Mouse (Mus musculus): ENCODE data around the gene Exoc4. TPM values are rescaled to one million over a fixed set of nuclear protein-coding genes. Genes with fewer than 3 reads are reported as not detected.

Exoc4 gene
- polyA plus RNA-seq, 1 experiment, result 8.5 TPM

DNA sequence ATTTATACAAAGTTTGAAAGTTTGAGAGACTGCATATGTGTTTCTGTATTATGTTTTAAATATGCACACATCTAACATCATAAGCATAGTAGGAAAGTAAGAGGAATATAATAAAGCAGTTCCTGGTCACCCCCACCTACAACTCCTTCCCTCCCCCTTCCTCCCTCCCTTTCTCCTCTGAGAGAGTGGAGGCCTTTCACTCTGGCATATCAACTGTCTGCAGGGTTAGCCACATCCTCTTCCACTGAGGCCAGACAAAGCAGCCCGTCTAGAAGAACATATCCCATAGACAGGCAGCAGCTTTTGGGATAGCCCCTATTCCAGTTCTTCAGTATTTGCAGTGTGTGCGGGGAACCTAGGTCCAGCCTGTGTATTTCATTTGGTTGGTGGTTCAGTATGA, 382.2 kb downstream of the Exoc4 start:
- DNase-seq (ENCODE audit: low read depth), result no peak

DNA sequence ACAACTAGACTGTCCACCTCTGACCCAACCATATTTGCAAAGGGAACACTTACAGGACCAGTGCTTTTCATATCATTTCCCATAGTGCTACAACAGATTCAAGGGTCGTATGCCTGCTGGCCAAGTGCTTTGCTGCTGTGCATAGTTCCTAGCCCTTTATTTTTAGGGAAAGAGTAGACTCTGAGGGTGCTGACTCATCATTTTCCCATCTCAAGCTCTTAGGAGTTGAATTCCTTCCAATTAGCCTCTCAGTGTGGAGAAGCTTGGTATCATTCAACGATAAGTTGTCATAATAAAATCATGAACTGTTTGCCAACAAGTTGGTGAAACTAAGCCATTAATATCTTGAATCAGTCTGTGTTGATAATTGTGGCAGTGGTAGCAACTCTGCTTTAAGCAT, 388.3 kb downstream of the Exoc4 start:
- no peak for DNase-seq (ENCODE audit: low read depth)

DNA sequence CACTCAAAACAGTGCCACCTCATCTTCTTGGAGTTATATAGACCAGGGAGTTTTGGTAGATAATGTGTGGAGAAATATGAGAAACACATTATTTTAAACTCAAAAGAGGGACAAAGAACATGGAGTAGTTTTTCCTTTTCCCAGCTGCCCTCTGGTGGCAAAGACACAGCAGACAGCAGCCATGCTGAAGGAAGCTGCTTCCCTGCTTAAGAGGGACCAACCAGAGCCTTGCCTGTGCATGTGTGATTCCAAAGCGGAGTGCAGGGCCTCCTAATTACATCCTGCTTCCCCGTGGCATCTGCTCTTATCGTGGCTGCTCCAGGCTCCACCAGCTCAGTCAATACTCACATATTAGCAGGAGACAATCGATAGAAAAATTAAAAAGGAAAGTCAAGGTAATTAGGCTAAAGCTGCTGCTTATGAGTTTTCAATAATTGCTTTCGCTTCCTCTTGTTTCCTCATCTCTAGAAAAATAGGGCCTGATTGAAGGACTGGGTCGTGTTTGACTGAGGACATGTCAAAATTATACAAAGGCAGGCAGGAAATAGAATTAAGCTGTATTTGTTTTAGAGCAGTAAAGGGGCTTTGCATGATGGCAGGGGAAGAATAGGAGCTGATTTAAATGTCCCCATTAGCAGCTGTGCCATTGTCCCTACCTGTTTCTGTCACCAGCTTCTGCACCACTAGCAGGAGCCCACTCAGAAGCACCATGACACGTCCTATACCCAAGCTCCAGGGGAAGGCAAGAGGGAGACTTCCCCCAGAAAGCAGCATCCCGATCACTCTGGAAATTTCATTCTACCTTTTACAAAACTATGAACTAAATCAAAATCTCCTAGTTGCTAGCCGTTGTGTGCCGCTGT, 433.1 kb downstream of the Exoc4 start:
- DNase-seq (ENCODE audit: low read depth), result no peak

DNA sequence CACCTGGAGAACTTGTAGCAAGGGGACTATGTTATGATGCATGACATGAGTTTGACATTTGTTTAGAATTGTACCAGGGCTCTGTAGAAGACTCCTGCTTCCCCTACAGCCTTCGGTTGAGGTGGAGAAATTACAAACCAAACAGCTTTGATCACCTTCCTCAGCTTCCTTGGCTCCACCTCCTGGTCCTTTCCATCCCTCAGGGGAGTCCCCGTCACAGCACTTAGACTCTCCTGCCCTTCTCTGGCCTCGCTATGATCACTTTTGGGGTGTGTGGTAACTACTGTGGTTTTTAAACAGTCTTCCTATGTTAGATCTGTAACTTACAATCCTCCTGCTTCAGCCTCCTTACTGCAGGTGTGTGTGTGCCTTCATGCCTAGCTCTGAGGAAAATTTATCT, 434.6 kb downstream of the Exoc4 start:
- no peak for DNase-seq (ENCODE audit: low read depth)

GRCm38 (mm10) chr6:33685321-33685720, 436.4 kb downstream of the Exoc4 start:
- no peak for DNase-seq (ENCODE audit: low read depth)

- no peak for DNase-seq (ENCODE audit: low read depth)
Measured at GRCm38 (mm10) chr6:33690601-33691000, 441.7 kb downstream of the Exoc4 start.

GRCm38 (mm10) chr6:33696976-33697375, 448.1 kb downstream of the Exoc4 start:
- no peak for DNase-seq (ENCODE audit: low read depth)

- DNase-seq (ENCODE audit: low read depth), result no peak
Measured at GRCm38 (mm10) chr6:33708907-33709306, 460.0 kb downstream of the Exoc4 start.

DNA sequence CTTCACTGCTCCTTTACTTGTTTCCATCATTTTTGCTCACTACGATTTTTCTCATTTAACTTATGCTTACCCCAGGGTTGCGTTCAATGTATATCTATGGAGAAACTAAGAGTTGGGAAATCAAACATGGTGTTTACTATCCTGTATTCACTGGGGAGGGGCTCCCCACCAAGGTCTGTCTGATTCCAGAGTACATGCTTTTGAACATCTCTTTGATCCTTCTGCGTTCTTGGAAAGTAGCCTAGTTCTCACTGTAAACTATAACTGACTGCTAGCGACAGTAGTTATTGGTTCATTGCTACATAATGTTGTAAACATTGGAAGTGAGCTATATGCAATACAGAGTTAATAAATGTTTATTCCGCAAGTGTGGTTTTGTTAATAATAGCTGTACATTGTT, 460.5 kb downstream of the Exoc4 start:
- no peak for DNase-seq (ENCODE audit: low read depth)

- no peak for DNase-seq (ENCODE audit: low read depth)
Measured at GRCm38 (mm10) chr6:33711742-33712141, 462.9 kb downstream of the Exoc4 start.

- DNase-seq (ENCODE audit: low read depth), result no peak
Measured at GRCm38 (mm10) chr6:33712540-33713118, 463.7 kb downstream of the Exoc4 start.

DNA sequence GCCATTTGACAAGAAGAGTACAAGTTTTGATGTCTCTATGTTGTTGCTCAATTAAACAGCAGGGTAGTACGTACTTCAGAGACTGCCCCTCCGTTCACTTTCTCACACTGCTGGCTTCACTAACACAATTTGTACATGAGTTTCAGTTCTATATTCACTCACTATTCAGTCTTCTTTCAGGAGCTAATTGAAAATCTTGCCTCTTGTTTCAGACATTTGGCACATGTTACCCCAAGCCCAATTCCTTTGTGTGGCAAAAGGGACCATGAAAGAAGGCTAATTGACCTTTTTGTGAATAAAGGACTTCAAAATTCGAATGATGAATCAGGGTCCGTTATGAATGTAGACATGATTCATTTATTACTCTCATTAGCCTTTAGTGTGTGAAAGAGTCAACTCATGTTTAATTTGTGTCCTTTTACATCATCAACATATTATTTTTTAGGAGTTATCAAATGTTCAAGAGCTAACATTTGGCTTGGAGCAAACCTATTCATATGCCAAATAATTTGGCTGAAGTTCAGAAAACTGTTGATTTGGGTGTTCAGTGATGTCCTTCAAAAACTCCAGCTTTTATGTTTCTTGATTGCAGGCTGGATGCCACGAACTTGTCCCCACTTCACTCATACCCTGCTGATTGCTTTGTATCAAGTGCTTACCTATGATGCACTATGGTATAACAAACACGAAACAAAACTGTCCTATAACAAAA, 467.5 kb downstream of the Exoc4 start:
- no peak for DNase-seq (ENCODE audit: low read depth)

DNA sequence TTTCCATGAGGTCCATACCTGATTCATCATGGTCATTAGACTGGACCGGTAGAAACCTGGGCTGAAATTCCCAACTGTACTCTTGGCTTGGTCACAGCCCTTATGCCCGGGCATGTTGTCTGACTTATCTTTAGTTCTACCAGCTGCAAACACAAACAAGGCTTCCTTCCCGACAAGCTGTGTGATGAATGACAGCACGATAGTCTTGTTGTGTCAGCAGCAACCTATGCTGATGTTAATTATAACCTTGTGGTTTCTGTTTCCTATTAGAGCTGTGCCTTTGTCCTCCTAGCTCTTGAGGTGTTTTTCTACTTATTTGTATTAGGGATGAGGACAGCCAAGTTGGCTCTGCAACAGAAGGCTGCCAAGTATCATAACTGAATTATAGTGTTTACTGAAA, 472.3 kb downstream of the Exoc4 start:
- DNase-seq (ENCODE audit: low read depth), result no peak

- no peak for DNase-seq (ENCODE audit: low read depth)
Measured at GRCm38 (mm10) chr6:33722811-33723210, 473.9 kb downstream of the Exoc4 start.

- DNase-seq (ENCODE audit: low read depth), result no peak
Measured at GRCm38 (mm10) chr6:33724596-33724995, 475.7 kb downstream of the Exoc4 start.

GRCm38 (mm10) chr6:33727271-33727670, 478.4 kb downstream of the Exoc4 start:
- no peak for DNase-seq (ENCODE audit: low read depth)

- DNase-seq (ENCODE audit: low read depth), result no peak
Measured at GRCm38 (mm10) chr6:33732214-33732613, 483.3 kb downstream of the Exoc4 start.

DNA sequence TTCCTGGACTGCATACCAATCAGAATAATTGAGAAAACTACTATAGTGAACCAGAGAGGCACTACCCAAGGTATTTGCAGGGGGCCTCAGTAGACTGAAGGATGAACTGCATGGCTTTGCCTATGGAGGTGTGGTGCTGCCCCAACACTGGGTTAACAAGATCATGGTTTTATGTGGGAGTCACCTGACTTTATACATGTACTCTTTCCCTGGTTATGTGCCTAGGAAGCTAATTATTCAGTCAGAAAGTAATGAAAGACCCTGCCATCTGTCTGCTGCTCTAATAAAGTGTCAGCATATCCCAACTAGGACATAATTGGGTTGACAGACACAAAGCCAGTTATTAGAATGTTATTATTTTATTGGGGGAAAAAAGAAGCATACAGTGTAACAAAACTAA, 484.7 kb downstream of the Exoc4 start:
- no peak for DNase-seq (ENCODE audit: low read depth)

DNA sequence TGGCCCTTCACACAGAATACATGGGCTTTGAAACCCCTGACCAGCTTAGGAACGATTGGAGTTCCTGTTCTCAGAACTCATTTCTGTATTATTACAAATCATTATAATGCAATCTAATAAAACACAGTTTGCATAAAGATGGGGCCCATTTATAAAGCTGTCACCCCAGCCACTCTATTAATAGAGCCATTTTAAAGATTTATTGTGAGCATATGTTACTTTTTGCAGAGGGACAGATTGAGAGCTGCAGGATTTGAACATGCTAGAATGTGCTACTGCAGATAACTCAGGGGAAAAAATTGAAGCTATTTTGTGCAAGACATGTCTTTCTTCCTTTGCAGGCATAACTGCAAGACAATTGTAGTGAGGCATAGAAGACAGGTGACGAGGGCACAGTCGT, 485.1 kb downstream of the Exoc4 start:
- DNase-seq (ENCODE audit: low read depth), result no peak

DNA sequence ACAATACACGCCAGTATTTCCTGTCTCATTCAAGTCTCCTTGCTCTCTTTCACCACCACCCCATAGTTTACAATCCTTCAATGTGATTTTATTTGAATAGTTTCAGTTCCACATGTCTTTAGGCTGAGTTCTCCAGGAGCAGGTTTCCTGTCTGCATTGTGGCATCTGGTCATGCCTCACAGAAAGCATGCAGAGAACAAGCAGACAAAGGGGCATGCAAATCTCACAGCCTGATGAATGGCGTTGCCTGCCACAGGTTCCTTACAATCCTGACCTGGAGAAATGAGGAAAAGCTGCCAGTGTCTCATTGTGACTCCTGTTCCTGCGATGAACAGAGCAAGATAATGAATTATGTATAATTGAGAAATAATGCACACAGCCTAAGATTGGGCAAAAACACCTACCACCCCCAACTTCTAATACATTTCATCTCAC, 490.0 kb downstream of the Exoc4 start:
- no peak for DNase-seq (ENCODE audit: low read depth)

- no peak for DNase-seq (ENCODE audit: low read depth)
Measured at GRCm38 (mm10) chr6:33739304-33739703, 490.4 kb downstream of the Exoc4 start.

GRCm38 (mm10) chr6:33755976-33756375, 507.1 kb downstream of the Exoc4 start:
- DNase-seq (ENCODE audit: low read depth), result no peak

GRCm38 (mm10) chr6:33761557-33761956, 512.7 kb downstream of the Exoc4 start:
- DNase-seq (ENCODE audit: low read depth), result no peak

Measured in gonadal fat pad, adult 2 months (tissue).